Mouse (Mus musculus): Measurements from ENCODE around the gene Rtf1. TPM values are rescaled to one million over a fixed set of nuclear protein-coding genes. Genes with fewer than 3 reads are reported as not detected.

Gene Rtf1
- polyA plus RNA-seq, 1 experiment from 2014 or later: 34.2 TPM

DNA sequence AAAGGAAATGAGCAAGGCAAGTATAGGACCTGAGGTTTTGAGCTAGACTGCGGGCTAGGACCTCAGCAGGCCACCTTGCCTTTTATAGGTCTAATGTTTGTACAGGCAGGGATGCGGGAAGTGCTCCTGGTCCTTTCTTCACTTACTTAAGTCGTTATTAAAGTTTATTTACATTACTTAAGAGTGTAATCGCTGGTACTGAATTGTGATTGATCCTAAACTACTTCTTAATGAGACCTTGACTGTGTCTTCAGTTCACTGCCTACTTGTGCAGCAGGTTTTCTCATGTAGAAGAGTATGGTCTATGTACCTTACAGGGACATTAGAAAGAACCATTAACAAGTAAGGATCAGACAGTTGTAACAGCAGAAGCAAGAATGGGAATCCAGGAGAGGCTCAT is 55.9 kb downstream of the Rtf1 start:
- 90% methylated on average over 4 of the region's 4 CpGs for WGBS
- 0 out of 2 replicates have a peak, but pooled peaks cover 5% of the 10 kb centered on the region for H3K27me3 ChIP-seq (replicated peaks)
- ATAC-seq (ENCODE audit: insufficient number of reproducible peaks, low FRiP score): no peak
- H3K4me2 ChIP-seq: no peak overlapping the region
- no peaks in the 10 kb centered on the region for H3K9me3 ChIP-seq (replicated peaks)
- no peak overlapping the region for H3K9ac ChIP-seq
- H3K4me3 ChIP-seq: no peak overlapping the region
- H3K36me3 ChIP-seq: peaks cover 94% of the 10 kb centered on the region
- no peak overlapping the region for H3K27ac ChIP-seq (ENCODE audit: poor library complexity, severe bottlenecking)
- no peaks in the 10 kb centered on the region for H3K4me1 ChIP-seq (replicated peaks)

DNA sequence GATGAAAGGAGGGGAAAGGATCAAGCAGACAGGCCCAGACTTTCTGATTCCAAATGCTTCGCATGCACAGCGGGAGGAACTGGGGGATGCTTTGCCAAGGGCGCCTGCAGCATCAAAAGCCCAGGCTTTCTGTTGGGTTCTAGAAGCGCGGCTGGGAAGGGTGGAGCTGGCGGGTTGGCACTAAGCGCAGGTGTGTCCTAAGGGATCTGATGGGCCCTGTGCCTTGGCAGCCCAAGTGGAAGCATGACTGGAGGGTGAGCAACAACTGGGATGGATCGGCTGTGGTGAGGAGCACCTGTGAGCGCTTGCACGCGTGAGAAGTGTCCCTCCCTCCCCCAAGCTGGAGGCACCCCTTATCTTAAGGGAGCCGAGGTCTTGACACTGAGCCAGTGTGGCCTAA is 62.3 kb downstream of the Rtf1 start:
- 23% methylated on average over 12 of the region's 12 CpGs for WGBS
- Histone ChIP-seq H3K4me3 (no peak overlapping the region), H3K4me2 (no peak overlapping the region; the same call in 1 of the 2 replicates), H3K4me1 (replicated peaks) (peaks cover 18% of the 10 kb centered on the region), H3K9me3 (replicated peaks) (no peaks in the 10 kb centered on the region), H3K9ac (no peak overlapping the region), H3K36me3 (peaks cover 36% of the 10 kb centered on the region), H3K27ac (ENCODE audit: poor library complexity, severe bottlenecking) (no peak overlapping the region), H3K27me3 (replicated peaks) (peaks cover 25% of the 10 kb centered on the region)
- no peak for ATAC-seq (ENCODE audit: insufficient number of reproducible peaks, low FRiP score)

DNA sequence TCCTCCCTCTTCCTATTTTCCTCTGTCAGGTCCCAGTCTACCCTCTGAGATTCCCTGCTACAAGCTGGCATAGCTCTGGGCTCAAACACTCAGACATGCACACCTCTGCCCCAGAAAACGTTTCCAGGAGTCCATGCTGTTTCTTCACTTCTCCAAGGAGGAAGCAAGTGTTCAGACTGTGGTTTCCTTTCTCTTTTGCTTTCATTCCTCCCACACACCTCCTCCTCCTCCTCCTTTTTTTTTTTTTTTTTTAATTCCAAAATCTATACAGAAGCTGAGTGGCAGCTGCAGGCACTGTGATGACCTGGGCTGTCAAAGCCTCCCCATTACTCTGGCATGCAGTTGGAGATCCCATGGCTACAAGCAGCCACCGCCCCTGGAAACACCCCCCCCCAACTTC is 65.7 kb downstream of the Rtf1 start:
- ATAC-seq (ENCODE audit: insufficient number of reproducible peaks, low FRiP score): no peak
- Histone ChIP-seq H3K4me2 (no peak overlapping the region; the same call in 1 of the 2 replicates), H3K27ac (ENCODE audit: poor library complexity, severe bottlenecking) (no peak overlapping the region)

DNA sequence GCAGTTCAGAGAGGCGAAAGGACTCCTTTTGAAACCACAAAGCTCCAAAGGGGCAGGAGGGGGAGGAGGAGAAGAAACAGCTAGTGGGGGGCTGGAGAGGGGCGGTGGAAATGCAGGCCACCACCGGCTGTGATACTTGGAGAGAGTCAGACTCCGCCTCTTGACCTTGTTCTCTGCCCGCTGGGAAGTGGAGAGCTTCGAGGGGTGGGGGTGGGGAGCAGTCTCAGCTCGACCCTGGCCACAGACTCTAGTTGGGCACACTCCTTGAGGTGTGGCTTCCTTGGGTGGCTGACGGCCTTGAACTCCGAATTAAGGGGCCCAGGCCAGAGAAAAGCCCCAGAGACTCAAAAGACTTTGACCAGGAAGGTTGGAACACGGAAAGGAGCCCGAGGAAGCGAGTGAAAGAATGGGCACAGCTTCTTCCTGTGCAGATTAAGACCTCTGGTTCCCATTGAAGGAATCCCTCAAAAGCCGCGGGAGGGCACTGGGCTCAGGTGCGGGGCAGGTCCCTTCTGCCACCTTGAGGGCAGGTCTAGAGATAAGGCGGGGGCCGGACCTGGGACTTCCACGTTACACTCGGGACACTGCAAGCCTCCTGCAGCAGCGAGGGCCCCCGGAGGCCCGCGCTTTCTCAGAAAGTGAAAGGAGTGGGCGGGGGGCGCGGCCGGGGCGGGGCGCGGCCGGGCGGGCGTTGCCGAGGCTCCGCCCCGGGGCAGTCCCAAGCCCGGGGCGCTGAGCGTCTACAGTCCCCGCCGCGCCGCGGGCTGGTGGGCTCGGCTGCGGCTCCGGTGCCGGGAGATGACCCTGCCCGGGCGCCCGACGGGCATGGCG is 66.9 kb downstream of the Rtf1 start, which contains the start of gene Itpka:
Itpka (plus strand) TSS at position 757 of the 831 bp plus-strand sequence.
- ATAC-seq (ENCODE audit: insufficient number of reproducible peaks, low FRiP score): peak; percentile 87
- Histone ChIP-seq H3K27me3 (replicated peaks) (peaks cover 25% of the 10 kb centered on the region), H3K4me2 (peak within 1 kb of the TSS; percentile 100), H3K4me1 (replicated peaks) (peaks cover 49% of the 10 kb centered on the region), H3K36me3 (no peaks in the 10 kb centered on the region), H3K27ac (ENCODE audit: poor library complexity, severe bottlenecking) (peak within 1 kb of the TSS; percentile 87), H3K4me3 (peak within 1 kb of the TSS; percentile 87), H3K9me3 (replicated peaks) (no peaks in the 10 kb centered on the region), H3K9ac (peak within 1 kb of the TSS; percentile 75)
- under 1% methylated on average over 52 of the region's 53 CpGs for WGBS

More for the DNA sequence above, 65.7 kb downstream of the Rtf1 start:
- H3K27me3 ChIP-seq (replicated peaks): peaks cover 33% of the 10 kb centered on the region
- H3K4me1 ChIP-seq (replicated peaks): peaks cover 49% of the 10 kb centered on the region
- H3K4me3 ChIP-seq: no peak overlapping the region
- H3K36me3 ChIP-seq: peaks cover 6% of the 10 kb centered on the region
- H3K9ac ChIP-seq: 0 out of 2 replicates have a peak overlapping the region, but pooled peaks have one; percentile 75
- WGBS: 21% methylated on average over 2 of the region's 2 CpGs
- no peaks in the 10 kb centered on the region for H3K9me3 ChIP-seq (replicated peaks)

DNA sequence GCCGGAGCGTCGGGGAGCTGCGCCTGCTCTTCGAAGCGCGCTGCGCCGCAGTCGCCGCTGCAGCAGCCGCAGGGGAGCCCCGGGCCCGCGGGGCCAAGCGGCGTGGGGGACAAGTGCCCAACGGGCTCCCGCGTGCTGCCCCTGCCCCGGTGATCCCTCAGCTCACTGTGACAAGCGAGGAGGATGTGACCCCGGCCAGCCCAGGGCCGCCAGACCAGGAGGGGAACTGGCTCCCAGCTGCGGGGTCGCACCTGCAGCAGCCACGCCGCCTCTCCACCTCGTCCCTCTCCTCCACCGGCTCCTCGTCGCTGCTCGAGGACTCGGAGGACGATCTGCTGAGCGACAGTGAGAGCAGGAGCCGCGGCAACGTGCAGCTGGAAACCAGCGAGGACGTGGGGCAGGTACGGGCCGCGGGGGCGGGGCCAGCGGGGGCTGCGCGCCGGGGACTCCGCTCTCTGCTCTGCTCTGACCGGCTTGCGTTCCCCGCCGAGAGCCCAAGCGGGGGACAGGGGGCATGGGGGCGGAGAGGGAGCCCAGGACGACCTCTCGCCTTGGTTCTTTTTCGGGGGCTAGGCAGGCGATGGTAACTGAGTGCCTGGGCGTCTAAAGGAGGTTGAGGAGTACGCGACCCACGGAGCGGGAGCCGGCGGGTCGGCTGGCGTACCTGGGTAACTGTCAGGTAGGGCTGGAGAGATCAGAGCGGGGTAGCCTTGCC is 67.8 kb downstream of the Rtf1 start:
- H3K36me3 ChIP-seq: no peaks in the 10 kb centered on the region
- under 1% methylated on average over 70 of the region's 70 CpGs for WGBS
- H3K4me2 ChIP-seq: peak overlapping the region; percentile 100
- ATAC-seq (ENCODE audit: insufficient number of reproducible peaks, low FRiP score): peak; percentile 49; the same call in 1 of the 2 replicates
- peaks cover 23% of the 10 kb centered on the region for H3K27me3 ChIP-seq (replicated peaks)
- H3K9ac ChIP-seq: peak overlapping the region; percentile 75
- 0 out of 2 replicates have a peak overlapping the region, but pooled peaks have one; percentile 45 for H3K27ac ChIP-seq (ENCODE audit: poor library complexity, severe bottlenecking)
- no peaks in the 10 kb centered on the region for H3K9me3 ChIP-seq (replicated peaks)
- peak overlapping the region; percentile 87 for H3K4me3 ChIP-seq
- H3K4me1 ChIP-seq (replicated peaks): peaks cover 42% of the 10 kb centered on the region

DNA sequence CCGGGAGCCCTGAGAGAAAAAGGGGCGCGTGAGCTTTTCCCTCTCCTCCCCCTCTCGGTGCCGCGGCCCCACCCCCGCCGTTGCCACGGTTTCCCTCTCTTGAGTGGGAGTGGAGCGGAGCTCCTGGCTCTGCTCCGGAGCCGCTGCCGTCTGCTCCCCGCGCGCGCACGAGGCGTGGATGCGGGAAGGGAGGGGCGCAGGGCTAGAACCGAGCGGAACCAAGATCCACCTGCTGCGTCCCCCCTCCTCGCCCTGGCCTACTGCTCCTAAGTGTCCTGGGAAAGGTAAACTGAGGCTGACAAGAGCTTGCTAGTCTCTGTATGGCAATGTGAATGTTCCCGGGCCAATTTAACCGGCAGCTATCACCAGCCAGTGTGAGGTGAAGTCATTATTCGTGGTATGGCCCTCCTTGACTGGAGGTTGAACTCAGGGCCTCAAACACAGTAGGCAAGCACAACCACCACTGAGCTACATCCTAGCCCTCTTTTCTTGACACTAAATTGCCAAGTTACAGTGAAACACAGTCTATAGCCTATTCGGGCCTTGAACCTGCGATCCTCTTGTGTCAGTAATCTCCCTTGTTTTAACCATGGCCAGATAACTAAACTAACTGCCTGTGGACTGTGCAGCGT is 68.4 kb downstream of the Rtf1 start:
- 10% methylated on average over 31 of the region's 31 CpGs for WGBS
- H3K36me3 ChIP-seq: no peaks in the 10 kb centered on the region
- peak overlapping the region; percentile 87 for H3K4me3 ChIP-seq
- peak overlapping the region; percentile 100 for H3K4me2 ChIP-seq
- H3K27ac ChIP-seq (ENCODE audit: poor library complexity, severe bottlenecking): no peak overlapping the region
- peak overlapping the region; percentile 75 for H3K9ac ChIP-seq
- peaks cover 28% of the 10 kb centered on the region for H3K27me3 ChIP-seq (replicated peaks)
- ATAC-seq (ENCODE audit: insufficient number of reproducible peaks, low FRiP score): no peak
- no peaks in the 10 kb centered on the region for H3K9me3 ChIP-seq (replicated peaks)
- peaks cover 42% of the 10 kb centered on the region for H3K4me1 ChIP-seq (replicated peaks)

DNA sequence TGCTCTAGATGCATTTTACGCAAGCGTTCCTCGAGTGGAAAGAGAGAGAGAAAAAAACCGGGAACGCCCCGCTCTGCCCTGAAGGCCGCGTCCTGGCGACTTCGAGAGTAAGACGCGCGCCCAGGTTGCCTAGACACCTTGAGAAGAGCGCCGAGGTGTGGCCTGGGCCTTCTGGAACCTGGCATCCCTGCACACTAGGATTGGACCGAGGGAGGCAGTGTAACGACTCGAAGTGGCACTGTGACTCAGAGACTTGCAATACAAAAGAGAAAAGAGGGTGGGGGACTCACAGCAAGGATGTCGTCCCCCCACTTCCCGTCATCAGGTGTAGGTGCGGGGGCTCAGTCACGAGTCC is 68.9 kb downstream of the Rtf1 start:
- 8% methylated on average over 22 of the region's 22 CpGs for WGBS
- H3K4me2 ChIP-seq: peak overlapping the region; percentile 100
- peak overlapping the region; percentile 87 for H3K4me3 ChIP-seq
- no peak for ATAC-seq (ENCODE audit: insufficient number of reproducible peaks, low FRiP score)
- no peak overlapping the region for H3K27ac ChIP-seq (ENCODE audit: poor library complexity, severe bottlenecking)
- no peaks in the 10 kb centered on the region for H3K36me3 ChIP-seq
- no peaks in the 10 kb centered on the region for H3K9me3 ChIP-seq (replicated peaks)
- peaks cover 25% of the 10 kb centered on the region for H3K27me3 ChIP-seq (replicated peaks)
- H3K9ac ChIP-seq: peak overlapping the region; percentile 65; the same call in 1 of the 2 replicates
- H3K4me1 ChIP-seq (replicated peaks): peaks cover 42% of the 10 kb centered on the region

DNA sequence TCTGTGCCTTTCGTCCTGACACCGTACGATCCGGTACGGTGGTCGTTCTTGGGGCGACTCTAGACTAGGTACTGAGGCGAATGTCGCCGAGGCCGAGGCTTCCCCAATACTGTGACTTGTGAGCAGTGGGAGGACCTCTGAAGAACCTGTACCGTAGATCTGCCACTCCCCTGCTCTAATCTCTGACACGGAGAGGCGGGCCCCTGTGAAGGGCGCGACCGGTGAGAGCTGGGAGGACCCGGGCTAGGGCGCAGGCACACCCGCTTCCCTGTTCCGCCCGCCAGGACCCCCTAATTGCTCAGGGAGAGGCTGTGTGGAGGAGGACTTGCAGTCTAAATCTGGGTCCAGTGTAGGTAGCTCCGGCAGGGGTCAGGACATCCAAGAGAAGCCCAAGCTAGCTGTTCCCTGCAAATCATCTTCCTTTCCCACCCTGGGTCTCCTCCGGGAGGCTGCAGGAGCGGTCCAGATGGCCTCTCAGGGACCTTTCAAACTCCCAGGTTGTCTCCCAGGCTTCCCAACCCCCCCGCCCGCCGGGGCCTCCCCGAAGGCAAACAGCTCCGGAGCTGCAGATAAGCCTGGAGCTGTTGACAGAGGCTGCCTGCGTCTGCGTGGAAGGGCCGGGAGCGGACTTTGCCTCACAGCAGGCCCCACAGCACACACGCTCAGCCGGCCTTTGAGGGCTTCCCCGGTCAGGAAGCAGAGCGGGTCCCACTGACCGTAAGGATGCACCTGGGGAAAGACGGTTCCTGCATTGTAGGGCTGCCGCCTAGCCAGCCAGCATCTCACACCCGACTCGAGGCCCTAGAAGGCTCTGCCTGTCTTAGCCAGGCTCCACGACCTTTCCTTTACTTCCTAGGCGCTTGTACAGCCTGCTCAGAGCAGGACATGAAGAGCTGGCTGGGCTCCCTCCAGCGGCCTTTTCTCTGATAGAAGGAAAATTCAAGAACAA is 69.6 kb downstream of the Rtf1 start:
- H3K36me3 ChIP-seq: no peaks in the 10 kb centered on the region
- peak; percentile 56; the same call in 1 of the 2 replicates for ATAC-seq (ENCODE audit: insufficient number of reproducible peaks, low FRiP score)
- peak overlapping the region; percentile 87 for H3K4me3 ChIP-seq
- peaks cover 42% of the 10 kb centered on the region for H3K4me1 ChIP-seq (replicated peaks)
- H3K9ac ChIP-seq: peak overlapping the region; percentile 65
- peaks cover 28% of the 10 kb centered on the region for H3K27me3 ChIP-seq (replicated peaks)
- H3K9me3 ChIP-seq (replicated peaks): no peaks in the 10 kb centered on the region
- peak overlapping the region; percentile 100 for H3K4me2 ChIP-seq
- 2% methylated on average over 46 of the region's 46 CpGs for WGBS
- peak overlapping the region; percentile 6; the same call in 1 of the 2 replicates for H3K27ac ChIP-seq (ENCODE audit: poor library complexity, severe bottlenecking)

DNA sequence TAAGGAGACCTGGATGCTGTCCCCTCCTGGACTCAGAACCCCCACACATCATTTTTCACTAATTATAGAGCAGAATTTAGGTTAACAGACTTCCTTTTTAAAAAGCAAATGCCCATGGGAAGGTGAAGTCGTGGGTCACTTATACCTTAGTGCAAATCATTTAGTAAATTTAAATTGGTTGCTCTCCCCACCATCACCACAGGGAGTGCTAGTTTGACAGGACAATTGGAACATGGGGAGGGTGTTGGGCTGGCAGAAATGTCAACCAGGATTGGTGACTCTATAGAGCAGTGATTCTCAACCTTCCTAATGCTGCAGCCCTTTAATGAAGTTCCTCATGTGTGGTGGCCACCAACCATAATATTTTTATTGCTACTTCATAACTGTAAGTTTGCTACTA is 70.4 kb downstream of the Rtf1 start:
- Histone ChIP-seq H3K36me3 (no peaks in the 10 kb centered on the region), H3K27me3 (replicated peaks) (peaks cover 34% of the 10 kb centered on the region), H3K9me3 (replicated peaks) (no peaks in the 10 kb centered on the region), H3K4me2 (peak overlapping the region; percentile 100; the same call in 1 of the 2 replicates), H3K9ac (no peak overlapping the region), H3K4me3 (no peak overlapping the region), H3K4me1 (replicated peaks) (peaks cover 42% of the 10 kb centered on the region), H3K27ac (ENCODE audit: poor library complexity, severe bottlenecking) (no peak overlapping the region)
- WGBS: 6% methylated on average over 1 of the region's 1 CpGs
- no peak for ATAC-seq (ENCODE audit: insufficient number of reproducible peaks, low FRiP score)

DNA sequence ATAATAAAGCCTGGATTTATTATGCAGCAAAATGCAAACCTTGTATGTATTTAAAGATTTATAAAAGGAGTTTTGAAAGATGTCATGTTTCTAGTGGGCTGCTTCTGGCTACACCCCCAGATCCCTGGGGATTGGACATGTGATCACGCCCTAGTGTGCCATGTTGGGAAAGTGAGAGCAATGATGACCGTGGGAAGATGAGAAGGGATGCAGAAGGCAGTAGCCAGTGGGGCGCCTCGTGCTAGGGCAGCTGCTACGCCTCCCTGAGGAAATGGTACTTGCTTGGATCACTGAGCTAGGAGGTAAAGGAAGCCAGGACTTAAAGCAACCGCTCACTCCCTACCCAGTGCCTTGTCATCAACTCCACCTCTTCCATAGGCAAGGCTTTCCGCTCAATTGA is 72.7 kb downstream of the Rtf1 start:
- Histone ChIP-seq H3K4me1 (replicated peaks) (peaks cover 31% of the 10 kb centered on the region), H3K4me2 (no peak overlapping the region), H3K9ac (no peak overlapping the region), H3K27ac (ENCODE audit: poor library complexity, severe bottlenecking) (no peak overlapping the region), H3K4me3 (no peak overlapping the region), H3K9me3 (replicated peaks) (no peaks in the 10 kb centered on the region), H3K27me3 (replicated peaks) (peaks cover 56% of the 10 kb centered on the region), H3K36me3 (no peaks in the 10 kb centered on the region)
- ATAC-seq (ENCODE audit: insufficient number of reproducible peaks, low FRiP score): no peak
- 70% methylated on average over 7 of the region's 7 CpGs for WGBS
